Mouse (Mus musculus) testis, postnatal 10 days (tissue): ENCODE measurements around the gene Otud3.
A peak's percentile ranks its signal among the peaks of the same experiment; 100 is the strongest.
"Not testable (repeated sequence)": the region's sequence is repeated elsewhere in the genome, so short reads cannot be mapped to it uniquely, and the experiment has no call there.

ENCODE experiments used
- DNase-seq: peaks from one replicate; pipeline ENCODE4 v3.0.0; 2021; ENCODE audit warnings: low spot score

Gene Otud3

GRCm38 (mm10) chr4:138913797-138914196 lies at the start of gene Otud3:
TSS of gene Otud3 (minus strand) at chr4:138913945.
- peak; percentile 98 for DNase-seq

DNA sequence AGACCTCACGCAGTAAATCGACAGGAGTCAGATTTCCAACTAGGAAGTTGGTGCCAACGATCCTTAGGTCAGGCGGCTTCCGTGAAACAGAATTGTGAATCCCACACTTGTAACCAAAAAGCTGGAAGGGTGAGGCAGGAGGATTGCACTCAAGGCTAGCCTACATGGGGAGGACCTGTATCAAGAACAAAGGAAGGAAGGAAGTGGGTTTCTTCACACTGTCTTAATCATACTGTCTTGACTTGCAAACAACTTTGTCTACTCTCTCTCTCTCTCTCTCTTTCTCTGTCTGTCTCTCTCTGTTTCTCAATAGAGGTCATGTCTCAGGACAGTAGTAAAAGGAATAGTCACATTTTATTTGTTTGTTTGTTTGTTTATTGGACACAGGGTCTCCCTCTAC lies 49.0 kb upstream of the Otud3 start:
- no peak for DNase-seq

DNA sequence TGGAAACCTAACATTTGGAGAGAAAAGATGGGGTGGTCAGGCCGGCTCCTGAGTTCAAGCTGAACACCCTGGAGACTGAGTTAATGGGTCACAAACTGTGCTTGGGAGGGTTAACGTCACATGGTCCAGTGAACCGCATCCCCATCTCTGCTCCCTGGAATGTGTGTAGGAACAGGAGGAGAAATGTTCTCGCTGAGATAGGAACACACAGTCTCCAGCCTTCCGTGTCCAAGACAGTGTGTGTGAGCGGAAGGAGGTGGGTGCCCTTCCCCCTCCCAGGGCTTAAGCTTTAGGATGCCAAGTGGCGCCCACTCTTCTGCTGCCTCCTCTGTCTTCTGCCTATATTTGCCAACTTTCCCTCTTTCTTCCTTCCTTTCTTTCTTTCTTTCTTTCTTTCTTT lies 46.2 kb upstream of the Otud3 start:
- no peak for DNase-seq

DNA sequence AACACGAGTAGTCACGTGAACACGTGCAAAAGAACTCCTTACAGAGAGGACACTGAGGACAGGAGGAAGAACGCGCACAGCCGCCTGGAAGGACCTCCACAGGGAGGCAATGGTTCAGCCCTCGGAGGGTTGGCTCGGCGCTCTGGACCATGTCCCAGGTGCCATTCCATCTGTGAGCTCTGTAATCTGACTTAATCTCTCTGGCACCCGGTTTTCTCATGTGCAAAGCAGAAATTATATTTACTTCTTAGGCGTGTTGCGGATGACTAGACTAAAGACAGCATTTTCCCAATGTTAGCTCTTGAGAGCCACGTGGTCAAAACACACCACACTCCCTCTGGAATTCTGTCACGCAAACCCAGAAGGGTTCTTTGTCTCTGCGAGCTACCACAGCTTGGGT lies 45.4 kb upstream of the Otud3 start:
- no peak for DNase-seq

GRCm38 (mm10) chr4:138958612-138959011 lies 44.9 kb upstream of the Otud3 start:
- no peak for DNase-seq

- DNase-seq = no peak
These were observed 34.5 kb upstream of the Otud3 start for GRCm38 (mm10) chr4:138948257-138948656.

DNA sequence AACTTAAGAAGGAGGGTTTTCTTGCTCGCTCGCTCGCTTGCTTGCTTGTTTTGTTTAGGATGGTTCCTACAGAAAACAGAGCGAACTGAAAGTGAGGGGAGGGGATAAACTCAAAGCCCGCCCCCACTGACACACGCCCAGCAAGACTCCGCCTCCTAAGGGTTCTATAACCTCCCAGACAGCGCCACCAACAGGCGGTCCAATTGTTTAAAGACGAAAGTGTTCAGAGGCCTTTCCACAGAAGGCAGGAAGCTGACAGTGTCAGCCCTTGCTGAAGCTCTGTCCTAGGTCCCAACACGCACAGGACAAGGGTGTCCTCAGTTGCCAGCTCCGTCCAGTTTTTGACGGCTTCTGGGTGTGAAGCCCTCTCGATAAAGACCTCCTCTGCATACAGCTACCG lies 30.0 kb upstream of the Otud3 start:
- peak; percentile 91 for DNase-seq

DNA sequence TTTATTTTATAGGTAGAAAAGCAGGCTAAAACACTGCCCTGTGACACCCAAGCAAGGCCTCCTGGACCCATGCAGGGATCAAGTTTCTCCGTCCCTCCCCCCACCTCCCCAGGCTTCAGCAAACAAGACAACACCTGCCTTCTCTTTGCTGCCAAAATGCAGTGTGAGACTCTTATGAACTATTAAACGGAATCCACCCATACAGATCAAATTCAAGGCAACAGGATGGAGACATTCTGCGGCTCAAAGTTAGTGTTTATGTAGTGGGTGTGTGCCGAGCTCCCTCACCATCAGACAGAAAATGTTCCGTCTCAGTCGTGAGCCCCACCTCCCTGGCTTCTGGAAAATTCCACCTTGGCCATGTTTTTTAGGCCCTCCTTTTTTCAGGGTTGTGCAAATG lies 28.2 kb upstream of the Otud3 start:
- DNase-seq = no peak

DNA sequence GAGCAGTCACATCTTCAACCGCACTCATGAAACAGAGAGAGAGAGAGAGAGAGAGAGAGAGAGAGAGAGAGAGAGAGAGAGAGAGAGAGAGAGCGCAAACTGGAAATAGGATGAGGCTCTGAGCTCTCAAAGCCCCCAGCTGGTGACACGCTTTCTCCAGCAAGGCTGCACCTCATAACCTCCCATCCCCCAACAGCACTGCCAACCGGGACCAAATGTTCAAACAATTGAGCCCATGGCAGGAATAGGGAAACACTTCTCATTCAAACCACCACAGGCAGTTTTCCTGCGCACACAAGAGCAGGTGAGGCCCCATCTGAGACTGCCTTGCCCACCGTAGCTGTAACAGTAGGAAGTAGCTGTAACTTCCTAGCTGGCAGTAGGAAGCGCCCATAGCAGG lies 27.7 kb upstream of the Otud3 start:
- DNase-seq = no peak

DNA sequence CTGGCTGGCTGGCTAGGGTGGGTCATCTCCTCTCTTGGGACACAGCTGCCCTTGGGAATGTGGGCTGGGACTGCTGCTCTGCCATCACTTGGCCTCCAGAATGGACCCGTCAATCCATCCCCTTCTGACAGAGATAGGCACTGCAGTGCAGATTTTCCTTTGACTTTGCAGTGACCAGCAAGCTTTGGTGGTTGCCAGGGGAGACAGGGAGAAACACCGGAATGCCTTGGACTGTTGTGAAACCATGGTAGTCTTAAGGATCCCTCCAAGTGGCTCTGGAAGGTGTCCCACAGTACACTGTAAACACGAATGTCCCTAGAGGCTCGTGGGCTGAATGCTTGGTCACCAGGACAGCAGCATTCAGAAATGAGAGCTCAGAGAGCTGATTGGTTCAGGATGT lies 25.7 kb upstream of the Otud3 start:
- DNase-seq = no peak

- no peak for DNase-seq
These were observed 24.9 kb upstream of the Otud3 start for GRCm38 (mm10) chr4:138938495-138939269.

DNA sequence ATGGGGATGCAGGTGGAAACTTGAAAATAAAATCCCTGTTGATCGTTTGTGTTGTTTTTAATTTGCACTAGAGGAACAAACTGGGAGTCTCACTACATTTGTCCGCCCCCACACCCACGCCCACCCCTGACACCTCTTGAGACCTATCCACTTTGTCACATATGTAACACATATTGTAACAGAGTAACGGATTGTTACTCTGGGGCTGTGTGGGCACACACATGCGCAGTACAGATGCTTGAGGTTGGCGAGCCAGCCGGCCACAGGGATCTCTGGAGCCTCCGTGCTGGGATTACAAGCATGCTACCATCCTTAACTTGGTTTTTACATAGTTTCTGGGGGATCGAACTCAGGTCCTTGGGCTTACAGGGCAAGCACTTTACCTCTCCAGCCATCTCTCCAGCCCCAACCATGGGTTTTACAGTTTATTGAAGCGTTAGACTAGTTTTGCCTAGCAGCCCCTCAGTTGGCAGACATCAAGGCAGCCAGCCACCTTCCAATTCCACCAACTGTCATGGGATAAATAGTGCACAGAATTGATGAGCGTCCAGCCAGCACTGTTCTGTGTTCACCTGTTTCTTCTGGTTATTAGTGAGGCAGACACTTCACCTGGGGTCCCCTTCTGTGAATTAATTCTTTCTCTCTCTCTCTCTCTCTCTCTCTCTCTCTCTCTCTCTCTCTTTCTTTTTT lies 20.9 kb upstream of the Otud3 start:
- DNase-seq = no peak

- no peak for DNase-seq
These were observed 20.1 kb upstream of the Otud3 start for GRCm38 (mm10) chr4:138933862-138934261.

DNA sequence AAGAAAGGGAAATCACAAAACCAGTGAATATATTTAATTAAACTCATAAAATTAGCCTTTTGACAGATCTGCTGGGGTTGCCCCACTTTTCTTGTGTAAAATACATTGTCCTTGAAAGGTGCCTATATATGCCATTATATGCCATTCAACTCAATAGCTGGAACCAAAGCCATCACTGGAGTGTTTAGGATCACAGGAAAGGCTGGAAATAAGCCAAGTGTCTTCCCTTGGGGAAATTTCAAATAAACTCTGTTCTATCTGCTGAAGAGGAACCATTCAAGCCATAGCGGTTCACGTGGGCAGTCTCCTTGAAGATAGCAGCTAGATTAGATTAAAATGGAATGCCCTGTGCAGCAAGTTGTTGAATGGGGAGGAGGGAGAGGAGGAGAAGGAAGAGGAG lies 11.8 kb upstream of the Otud3 start:
- no peak for DNase-seq

DNA sequence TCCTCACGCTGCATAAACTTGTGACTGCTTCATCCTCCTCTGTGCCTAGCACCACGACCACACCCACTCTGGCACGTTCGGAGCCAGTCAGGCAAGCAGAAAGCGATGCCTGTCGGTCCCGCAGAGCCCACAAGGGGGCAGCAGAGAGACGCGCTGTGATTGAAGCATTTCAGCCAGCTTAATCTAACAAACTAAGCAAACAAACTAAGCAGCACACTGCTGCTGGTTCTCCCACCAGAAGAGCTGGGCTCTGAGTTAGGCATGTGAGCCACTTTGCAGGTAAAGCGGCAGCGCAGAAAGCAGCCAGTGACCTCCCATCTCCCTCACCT lies 8.3 kb upstream of the Otud3 start:
- peak; percentile 98 for DNase-seq

DNA sequence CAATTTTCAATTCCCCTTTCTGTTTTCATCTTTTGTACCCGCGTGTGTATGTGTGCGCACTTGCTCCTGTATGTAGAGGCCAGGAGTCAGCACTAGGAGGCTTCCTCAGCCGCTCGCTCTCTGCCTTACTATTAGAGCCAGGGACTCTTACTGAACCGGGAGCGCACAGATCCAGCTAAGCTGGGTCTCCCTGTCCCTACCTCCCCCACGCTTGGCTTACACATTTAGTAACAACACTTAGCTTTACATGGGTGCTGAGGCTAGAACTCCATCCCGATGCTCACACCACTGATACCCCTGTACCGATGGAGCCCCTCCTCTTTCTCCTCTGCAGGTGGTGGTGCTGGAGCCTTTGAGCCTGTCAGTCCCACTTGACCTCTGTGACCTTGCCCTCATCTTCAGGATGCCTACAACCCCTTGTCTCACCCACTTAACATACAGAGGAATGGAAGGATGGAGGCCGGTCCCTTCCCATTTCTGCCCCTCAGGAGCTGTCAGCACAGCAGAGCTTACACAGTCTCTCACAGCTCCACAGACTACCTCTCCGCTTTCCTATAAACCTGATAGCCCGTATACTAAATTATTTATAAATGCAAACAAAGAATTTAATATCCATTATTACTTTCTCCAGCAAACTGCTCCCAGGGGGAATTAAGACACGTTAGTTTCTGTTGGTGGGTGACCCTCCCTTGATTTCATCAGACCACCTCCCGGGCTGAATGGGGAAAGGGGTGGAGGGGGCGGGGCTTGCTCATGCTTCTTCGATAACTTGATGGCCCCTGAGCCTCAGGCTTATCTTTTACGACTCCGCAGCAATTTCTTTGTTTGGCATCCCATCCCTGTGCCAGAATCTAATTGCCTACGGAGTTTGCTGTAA lies 7.7 kb upstream of the Otud3 start:
- no peak for DNase-seq

DNA sequence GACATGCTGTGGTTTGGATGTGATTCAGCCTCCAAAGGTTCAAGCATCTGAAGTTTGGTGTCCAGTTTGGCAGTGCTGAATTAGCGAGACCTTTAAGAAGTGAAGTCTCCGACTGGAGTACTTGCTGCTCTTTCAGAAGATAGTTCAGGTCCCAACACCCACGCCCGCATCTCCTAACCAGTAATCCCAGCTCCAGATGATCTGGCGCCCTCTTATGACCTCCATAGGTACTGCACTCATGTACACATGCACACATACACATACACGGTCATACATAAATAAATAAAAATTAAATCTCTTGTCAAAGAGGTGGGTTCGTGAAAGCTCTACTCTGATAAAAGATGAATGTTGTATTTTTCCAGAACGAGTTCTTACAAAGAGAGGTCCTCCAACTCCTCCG lies 3.5 kb upstream of the Otud3 start:
- DNase-seq = no peak

- peak; percentile 66 for DNase-seq
These were observed 481 bp downstream of the Otud3 start for GRCm38 (mm10) chr4:138913141-138913787.

DNA sequence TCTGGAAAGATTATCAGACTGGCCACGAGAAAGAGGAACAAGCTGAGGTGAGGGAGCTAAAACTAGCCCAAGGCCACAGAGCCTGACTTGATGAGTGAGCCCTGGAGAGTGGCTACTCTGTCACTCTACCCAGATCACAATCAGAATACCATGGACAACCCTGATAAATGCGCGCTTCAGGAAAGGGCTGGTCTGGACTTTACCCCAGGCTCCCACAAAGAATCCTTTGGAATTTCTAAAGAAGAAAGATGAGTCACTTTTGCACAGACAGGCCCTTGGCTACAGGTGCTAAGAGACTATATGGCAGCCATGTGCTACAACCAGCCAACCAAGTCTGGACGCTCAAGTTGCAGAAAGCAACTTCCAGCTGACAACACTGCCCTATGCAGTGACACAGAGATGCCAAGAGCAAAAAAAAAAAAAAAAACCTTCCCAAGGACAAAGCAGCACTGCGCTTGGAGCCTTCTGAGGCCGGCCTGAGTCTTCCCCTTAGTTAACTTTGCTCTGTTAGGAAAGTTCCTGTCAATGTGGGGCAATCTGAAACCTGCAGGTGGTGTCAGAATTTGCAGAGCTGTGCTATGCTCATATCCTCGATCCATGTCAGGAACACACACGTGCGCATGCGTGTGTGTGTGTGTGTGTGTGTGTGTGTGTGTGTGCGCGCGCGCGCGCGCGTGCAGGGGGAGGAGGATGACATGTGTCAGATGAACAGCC lies 8.0 kb downstream of the Otud3 start:
- DNase-seq = no peak

GRCm38 (mm10) chr4:138899361-138899760 lies 14.4 kb downstream of the Otud3 start:
- DNase-seq = no peak

GRCm38 (mm10) chr4:138893789-138894188 lies 20.0 kb downstream of the Otud3 start:
- DNase-seq = not testable (repeated sequence)

DNA sequence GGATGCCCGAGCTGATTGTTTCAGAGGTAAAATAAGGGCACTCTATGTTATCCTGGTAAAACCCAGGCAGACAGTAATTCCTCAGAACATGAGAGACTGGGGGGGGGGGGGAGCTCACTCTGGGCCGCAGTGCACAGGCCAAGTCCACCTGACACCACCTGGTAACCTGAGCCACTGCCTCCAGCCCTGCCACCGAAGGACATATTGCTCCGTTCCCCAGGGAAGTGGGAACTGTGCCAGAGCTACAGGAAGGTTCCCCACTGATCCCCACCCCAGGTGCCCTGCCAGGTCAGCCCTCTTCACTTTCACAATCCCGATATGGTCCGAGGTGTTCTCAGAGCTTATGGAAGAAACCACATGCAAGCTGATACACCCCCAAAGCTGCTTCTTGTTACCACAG lies 21.1 kb downstream of the Otud3 start:
- no peak for DNase-seq
